Mouse (Mus musculus) bone marrow, adult 2 months (tissue): ENCODE results near the gene Gsto1. TPM values are rescaled to one million over a fixed set of nuclear protein-coding genes. Genes with fewer than 3 reads are reported as not detected.
"Not testable (repeated sequence)": the region's sequence is repeated elsewhere in the genome, so short reads cannot be mapped to it uniquely, and the experiment has no call there.

ENCODE experiments used
- H3K27ac ChIP-seq: fragments of 200-500 bp; 2 replicates; pipeline ENCODE4 v1.5.1; 2012; ENCODE audit warnings: low read depth, mild to moderate bottlenecking, control low read depth, inconsistent platforms, low read length; ENCODE audit not compliant: control insufficient read depth, poor library complexity, insufficient read depth
- H3K4me1 ChIP-seq: fragments of 200-500 bp; 2 replicates; pipeline ENCODE4 v1.6.1; 2011; ENCODE audit warnings: low read length; ENCODE audit not compliant: control insufficient read depth, insufficient read depth
- H3K4me3 ChIP-seq: fragments of 200-500 bp; replicated peaks from 2 replicates; pipeline ENCODE3; 2011; ENCODE audit warnings: mild to moderate bottlenecking, low read depth, low read length, control low read depth; ENCODE audit not compliant: control insufficient read depth
- CTCF ChIP-seq: fragments of 200-500 bp; IDR thresholded peaks from 2 replicates; pipeline ENCODE4 v1.5.1; 2011; ENCODE audit warnings: low read length, control low read depth; ENCODE audit not compliant: control insufficient read depth, insufficient read depth
- POLR2A ChIP-seq: fragments of 200-500 bp; IDR thresholded peaks from 2 replicates; pipeline ENCODE4 v1.6.1; 2011; ENCODE audit warnings: low read depth, mild to moderate bottlenecking, control low read depth, low read length, borderline replicate concordance; ENCODE audit not compliant: control insufficient read depth
- WGBS: fragments of 180-500 bp; shearing (Covaris S2); methylation state at CpG from one replicate; pipeline ENCODE4 v1.1.7; 2018; 5-methylcytosine and 5-hydroxymethylcytosine counted together
- polyA plus RNA-seq: library from polyadenylated mRNA; stranded (reverse); fragments of >200 nt; gene quantifications from 2 replicates; pipeline ENCODE4 v1.2.4, GENCODE M21; 2011; ENCODE audit warnings: low replicate concordance; ENCODE audit not compliant: missing spikeins, insufficient read depth, insufficient read length

Gsto1 gene
- polyA plus RNA-seq, 1 experiment, result 34.2 TPM

GRCm38 (mm10) chr19:47824026-47824425 lies 30.7 kb upstream of the Gsto1 start:
- 67% methylated on average over 5 of the region's 5 CpGs for WGBS
- Histone ChIP-seq H3K4me1 (no peaks in the 10 kb centered on the region), H3K27ac (no peak overlapping the region), H3K4me3 (no peak overlapping the region)
- no peak for TF ChIP-seq POLR2A

- Histone ChIP-seq H3K4me3 (no peak overlapping the region), H3K4me1 (no peaks in the 10 kb centered on the region; the same call in 1 of the 2 replicates), H3K27ac (no peak overlapping the region; the same call in 1 of the 2 replicates)
- TF ChIP-seq POLR2A (no peak), CTCF (no peak)
- 87% methylated on average over 14 of the region's 14 CpGs for WGBS
Observed at GRCm38 (mm10) chr19:47829913-47830450, 24.8 kb upstream of the Gsto1 start.

- TF ChIP-seq POLR2A (no peak), CTCF (no peak)
- H3K27ac ChIP-seq, result no peak overlapping the region
- 89% methylated on average over 8 of the region's 8 CpGs for WGBS
- H3K4me1 ChIP-seq, result no peaks in the 10 kb centered on the region; the same call in 1 of the 2 replicates
- H3K4me3 ChIP-seq, result no peak overlapping the region
Observed at GRCm38 (mm10) chr19:47831111-47831510, 23.7 kb upstream of the Gsto1 start.

GRCm38 (mm10) chr19:47832316-47832715 lies 22.5 kb upstream of the Gsto1 start:
- TF ChIP-seq POLR2A (no peak), CTCF (no peak)
- Histone ChIP-seq H3K4me1 (no peaks in the 10 kb centered on the region; the same call in 1 of the 2 replicates), H3K4me3 (no peak overlapping the region), H3K27ac (no peak overlapping the region)
- WGBS, result 85% methylated on average over 16 of the region's 16 CpGs

- WGBS, result 66% methylated on average over 5 of the region's 5 CpGs
- Histone ChIP-seq H3K27ac (no peak overlapping the region), H3K4me3 (no peak overlapping the region), H3K4me1 (no peaks in the 10 kb centered on the region; the same call in 1 of the 2 replicates)
- TF ChIP-seq POLR2A (no peak), CTCF (no peak)
Observed at GRCm38 (mm10) chr19:47834614-47835013, 20.2 kb upstream of the Gsto1 start.

- Histone ChIP-seq H3K27ac (no peak overlapping the region), H3K4me3 (no peak overlapping the region), H3K4me1 (no peaks in the 10 kb centered on the region; the same call in 1 of the 2 replicates)
- WGBS, result 77% methylated on average over 7 of the region's 7 CpGs
- TF ChIP-seq POLR2A (no peak), CTCF (no peak)
Observed at GRCm38 (mm10) chr19:47835776-47836175, 19.0 kb upstream of the Gsto1 start.

- whole genome bisulfite sequencing, result 7% methylated on average over 49 of the region's 49 CpGs
- Histone ChIP-seq H3K27ac (no peak overlapping the region), H3K4me1 (no peaks in the 10 kb centered on the region; the same call in 1 of the 2 replicates), H3K4me3 (peak overlapping the region; percentile 12)
- TF ChIP-seq POLR2A (no peak), CTCF (peak; percentile 9; the same call in 1 of the 2 replicates)
Observed at GRCm38 (mm10) chr19:47836701-47837526, 17.9 kb upstream of the Gsto1 start.

GRCm38 (mm10) chr19:47837527-47837901 lies 17.3 kb upstream of the Gsto1 start:
- 4% methylated on average over 6 of the region's 6 CpGs for WGBS
- TF ChIP-seq POLR2A (no peak), CTCF (no peak)
- H3K4me1 ChIP-seq, result no peaks in the 10 kb centered on the region; the same call in 1 of the 2 replicates
- H3K27ac ChIP-seq, result no peak overlapping the region
- H3K4me3 ChIP-seq, result no peak overlapping the region

GRCm38 (mm10) chr19:47841234-47841633 lies 13.5 kb upstream of the Gsto1 start:
- not testable (repeated sequence) for H3K27ac ChIP-seq, H3K4me3 ChIP-seq, H3K4me1 ChIP-seq
- WGBS, result 52% methylated on average over 15 of the region's 15 CpGs
